Mouse (Mus musculus) mature B cell (primary cell): ENCODE measurements around the gene Slc4a10.
"Not testable (repeated sequence)": the region's sequence is repeated elsewhere in the genome, so short reads cannot be mapped to it uniquely, and the experiment has no call there.

Experiments
- in situ Hi-C: fragments of 300-500 bp; cut with MboI; formaldehyde crosslinking; loops from 2 replicates; pipeline ENCODE4 v1.14.3; 2019

Slc4a10 gene

DNA sequence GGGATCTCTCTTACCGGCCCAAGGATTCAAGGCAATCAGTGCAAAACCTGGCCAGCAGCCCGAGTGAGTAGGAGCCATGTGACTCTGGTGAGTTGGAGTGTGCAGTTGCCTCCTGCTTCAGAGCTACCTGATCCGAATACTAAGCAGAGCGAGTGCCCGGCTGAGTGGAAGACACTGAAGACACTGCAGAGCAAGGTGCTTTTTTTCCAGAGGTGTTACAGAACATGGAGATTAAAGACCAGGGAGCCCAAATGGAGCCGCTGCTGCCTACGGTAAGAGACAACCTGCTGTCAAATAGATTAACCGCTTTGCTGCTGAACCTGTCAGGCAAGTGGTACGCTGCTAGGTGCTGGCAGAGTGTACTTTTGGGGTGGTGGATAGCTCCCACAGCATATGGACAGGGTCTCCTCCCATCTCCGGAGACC is at the start of gene Slc4a10:
TSS of gene Slc4a10 (plus strand) at position 42 of the 425 bp plus-strand sequence.
- in situ Hi-C loops: no loop called here

DNA sequence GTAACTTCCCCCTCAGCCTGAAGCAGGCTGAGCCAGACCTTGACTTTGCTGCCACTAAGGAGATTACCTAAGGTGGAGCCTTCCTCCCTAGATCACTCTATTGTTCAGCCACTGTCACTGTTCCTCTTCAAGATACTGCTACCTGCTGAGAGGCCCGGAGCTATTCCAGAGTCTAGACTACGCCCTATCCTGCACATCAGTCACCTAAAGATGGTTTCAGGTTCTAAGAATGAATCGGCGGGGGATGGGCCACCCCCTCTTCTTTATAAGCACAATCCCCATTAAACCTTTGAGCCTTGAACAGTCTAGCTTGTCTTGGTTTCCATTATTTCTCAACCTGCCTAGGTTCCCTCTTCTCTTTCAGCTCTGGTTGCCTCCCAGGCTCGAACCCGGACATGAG is 45.0 kb upstream of the Slc4a10 start:
- in situ Hi-C loops: not testable (repeated sequence)

DNA sequence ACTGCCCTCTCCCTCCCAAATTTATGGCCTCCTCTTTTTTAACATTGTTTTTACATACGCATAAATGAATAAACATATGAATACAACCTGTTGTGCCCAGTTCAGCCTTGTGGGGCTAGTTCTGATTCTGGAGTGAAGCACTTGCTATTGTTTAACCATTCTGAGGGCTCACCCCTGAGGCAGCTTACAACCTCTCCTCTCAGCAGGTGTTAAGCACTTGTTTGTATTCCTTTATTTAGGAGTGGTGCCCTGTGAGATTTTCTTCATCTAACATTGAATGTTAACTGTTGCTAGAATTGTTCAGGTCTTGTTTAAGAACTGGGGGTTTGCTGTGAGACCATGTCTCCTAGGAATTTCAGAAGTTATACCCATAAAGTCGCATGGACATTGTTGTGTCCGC is 28.1 kb upstream of the Slc4a10 start:
- in situ Hi-C loops: no loop called here

- in situ Hi-C loops: no loop called here
These were observed 720 bp downstream of the Slc4a10 start for GRCm38 (mm10) chr2:62046861-62047503.

- in situ Hi-C loops: no loop called here
These were observed 1.3 kb downstream of the Slc4a10 start for GRCm38 (mm10) chr2:62047504-62048005.

DNA sequence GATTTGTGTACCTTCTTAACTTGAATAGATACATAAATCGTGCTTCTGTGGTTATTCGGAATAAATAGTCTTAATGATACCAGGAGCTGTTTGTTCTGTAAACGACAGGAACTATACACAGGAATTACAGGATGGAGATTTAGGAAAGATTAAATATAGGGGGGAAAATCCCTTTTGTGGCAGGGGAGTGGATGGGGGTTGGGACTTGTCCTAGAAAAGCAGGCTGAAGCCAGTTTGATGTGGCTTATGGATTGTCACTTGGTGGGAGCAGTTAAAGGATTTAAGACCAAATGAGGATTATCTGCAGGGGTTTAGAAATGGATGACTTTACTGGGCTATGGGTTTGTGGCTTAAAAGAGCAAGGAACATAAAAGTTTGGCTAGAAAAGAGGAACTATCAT is 1.9 kb downstream of the Slc4a10 start:
- in situ Hi-C loops: no loop called here

DNA sequence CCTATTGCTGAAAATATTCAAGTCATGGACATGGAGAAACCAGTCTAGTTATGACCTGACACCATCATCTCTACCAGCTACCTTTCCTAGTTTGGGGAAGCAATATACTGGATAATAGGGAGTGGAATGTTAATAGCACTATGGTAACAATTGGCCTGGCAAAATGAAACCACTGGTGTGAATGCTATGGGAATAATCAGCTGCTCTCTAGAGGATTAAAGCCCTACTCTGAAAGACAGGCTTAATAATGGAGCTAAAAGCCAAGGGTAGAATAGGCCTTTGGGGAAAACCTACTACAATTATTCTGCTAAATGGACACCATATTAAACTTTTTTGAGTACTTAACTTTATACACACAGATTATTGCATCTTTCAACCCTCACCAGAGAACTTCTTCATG is 30.2 kb downstream of the Slc4a10 start:
- in situ Hi-C loops: no loop called here

DNA sequence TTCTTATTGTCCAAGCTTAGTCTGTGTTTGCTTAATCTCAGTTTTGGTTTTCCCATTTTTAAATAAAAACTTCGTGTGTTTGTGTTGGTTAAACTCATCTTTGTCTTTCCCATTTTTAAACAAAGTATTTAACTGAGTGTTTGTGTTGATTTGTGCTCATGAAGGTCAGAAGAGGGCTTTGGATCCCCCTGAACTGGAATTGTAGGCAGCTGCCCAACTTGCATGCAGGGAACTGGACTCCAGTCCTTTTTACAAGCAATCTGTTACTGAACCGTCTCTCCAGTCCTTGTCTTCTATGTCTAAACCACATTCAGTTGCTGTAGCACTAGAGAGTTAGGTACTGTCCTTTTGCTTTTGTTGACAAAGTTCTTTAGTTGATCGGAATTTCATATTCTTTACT is 41.3 kb downstream of the Slc4a10 start:
- in situ Hi-C loops: no loop called here

DNA sequence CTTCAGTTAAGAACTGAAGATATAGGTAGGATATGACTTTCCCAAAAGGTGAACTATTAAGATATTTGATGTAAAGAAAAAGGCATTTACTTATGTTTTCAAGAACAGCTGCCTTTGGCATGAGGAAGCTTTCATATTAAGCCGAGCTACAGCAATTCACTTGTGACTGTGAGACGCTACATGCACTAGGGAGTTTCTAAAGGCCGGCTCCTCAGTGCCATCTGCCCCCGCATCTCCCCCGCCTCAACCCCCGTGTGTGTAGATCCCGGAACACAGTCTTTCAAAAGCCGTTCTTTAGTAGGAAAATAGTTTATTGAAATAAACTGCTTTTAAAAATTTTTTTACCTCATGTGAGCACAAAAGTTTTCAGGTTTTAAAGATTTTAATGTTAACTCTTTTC is 42.5 kb downstream of the Slc4a10 start:
- in situ Hi-C loops: no loop called here

DNA sequence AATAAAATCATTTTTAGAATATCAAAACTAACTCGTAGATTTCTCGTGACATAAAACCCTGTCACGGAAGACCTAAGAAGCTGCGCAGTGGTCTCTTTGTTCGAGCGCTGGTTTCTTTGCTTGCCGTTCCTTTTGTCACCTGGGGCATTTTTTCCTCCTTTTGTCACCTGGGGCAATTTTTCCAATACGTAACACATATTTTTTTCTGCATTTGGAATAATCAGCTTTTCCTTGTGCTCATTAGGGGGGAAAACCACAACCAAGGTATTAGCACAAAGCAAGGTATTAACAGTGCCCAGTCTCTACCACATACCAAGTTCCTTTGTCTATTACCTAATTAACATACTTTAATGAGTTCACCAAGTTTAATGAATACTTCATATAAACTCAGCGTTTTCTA is 42.9 kb downstream of the Slc4a10 start:
- in situ Hi-C loops: no loop called here

DNA sequence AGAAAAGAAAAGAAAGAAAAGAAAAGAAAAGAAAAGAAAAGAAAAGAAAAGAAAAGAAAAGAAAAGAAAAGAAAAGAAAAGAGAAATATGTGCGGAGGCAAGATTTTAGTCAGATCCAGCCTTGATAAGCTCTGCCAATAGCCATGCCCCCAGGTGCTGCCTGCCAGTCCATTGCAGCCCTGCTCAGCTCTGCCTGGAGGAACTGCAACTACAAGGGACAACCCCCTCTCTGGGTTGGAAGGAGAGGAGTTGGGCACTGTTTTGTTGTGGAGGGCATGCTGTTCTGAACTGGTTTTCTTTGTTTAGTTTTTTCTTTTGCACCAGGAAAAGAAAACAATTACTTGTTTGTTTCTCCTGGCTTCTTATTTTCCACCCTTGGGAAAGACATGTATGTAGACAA is 54.3 kb downstream of the Slc4a10 start:
- in situ Hi-C loops: no loop called here

- in situ Hi-C loops: no loop called here
These were observed 69.1 kb downstream of the Slc4a10 start for GRCm38 (mm10) chr2:62115346-62115745.

- in situ Hi-C loops: no loop called here
These were observed 83.7 kb downstream of the Slc4a10 start for GRCm38 (mm10) chr2:62129975-62130374.

- in situ Hi-C loops: no loop called here
These were observed 88.6 kb downstream of the Slc4a10 start for GRCm38 (mm10) chr2:62134911-62135310.

GRCm38 (mm10) chr2:62147636-62148035 is 101.4 kb downstream of the Slc4a10 start:
- in situ Hi-C loops: no loop called here

DNA sequence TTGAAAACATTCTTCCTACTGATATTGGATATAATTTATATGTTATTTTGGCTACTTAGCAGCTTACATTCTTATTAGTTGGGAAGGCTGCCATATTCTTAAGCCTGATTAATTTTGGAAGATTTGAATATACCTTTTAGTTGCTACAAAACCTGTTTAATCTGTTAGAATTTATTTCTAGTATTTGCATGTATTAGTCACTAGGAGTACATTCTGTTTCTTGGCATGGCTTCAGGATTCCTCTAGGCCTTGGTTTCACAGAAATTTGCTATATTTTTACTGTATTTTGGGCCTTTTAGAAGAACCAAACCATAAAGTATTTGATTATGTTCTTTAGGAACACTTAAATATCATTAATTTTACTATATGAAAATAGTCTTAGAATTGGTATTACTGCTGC is 103.2 kb downstream of the Slc4a10 start:
- in situ Hi-C loops: no loop called here

- in situ Hi-C loops: no loop called here
These were observed 104.6 kb downstream of the Slc4a10 start for GRCm38 (mm10) chr2:62150830-62151229.

DNA sequence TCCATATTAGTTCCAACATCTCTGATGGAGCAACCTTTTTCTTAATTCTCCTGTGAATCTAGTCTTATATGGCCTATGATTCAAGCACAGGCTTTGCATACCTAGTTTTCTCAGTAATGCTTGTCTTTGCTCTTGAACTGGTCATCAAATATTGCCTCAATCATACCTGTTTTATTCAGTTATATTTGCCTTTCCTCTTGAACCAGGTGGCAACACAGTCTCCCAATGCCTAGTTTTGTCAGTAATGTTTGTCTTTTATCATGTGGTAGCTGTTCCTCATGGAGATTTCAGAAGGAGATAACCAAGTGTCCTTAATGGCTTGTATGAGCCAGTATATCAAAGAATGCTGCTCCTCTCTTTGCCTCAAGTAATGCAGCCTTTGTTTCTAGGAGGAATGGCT is 163.8 kb downstream of the Slc4a10 start:
- in situ Hi-C loops: no loop called here

- in situ Hi-C loops: no loop called here
These were observed 164.8 kb downstream of the Slc4a10 start for GRCm38 (mm10) chr2:62211106-62211505.

DNA sequence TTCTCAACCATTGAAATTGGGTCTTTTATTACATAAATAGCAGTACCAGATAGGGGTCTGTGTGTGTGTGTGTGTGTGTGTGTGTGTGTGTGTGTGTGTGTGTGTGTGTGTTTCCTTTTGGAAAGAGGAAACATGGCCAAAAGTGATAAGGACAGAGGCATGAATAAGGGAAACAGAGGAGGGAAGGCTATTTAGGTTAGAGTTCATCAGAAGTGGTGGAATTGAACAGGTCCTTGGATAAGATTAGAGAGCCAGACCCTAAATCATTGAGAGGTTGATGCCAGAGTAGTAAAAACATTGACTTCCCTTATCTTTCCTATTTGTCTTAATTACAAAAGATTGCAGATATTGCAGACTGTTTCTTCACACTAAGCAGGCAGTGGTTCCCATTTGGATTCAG is 181.3 kb downstream of the Slc4a10 start:
- in situ Hi-C loops: no loop called here

DNA sequence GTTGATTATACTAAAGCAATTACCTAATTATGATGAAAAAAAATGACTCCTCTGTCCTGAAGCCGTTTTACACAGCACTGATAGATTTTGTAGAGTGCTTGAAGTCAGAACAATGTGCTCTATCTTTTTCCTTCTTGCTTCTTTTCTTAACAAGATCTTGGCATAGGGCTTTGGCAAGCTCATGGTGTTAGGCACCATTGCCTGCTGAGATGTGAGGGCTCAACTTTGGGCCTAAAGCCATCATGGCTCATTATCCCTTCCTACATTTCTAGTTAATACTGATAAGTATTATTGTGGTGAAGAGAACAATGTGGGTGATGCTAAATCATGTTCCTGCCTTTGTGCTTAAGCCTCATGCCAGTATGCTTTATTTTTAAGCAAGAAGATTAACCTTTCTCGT is 185.0 kb downstream of the Slc4a10 start:
- in situ Hi-C loops: no loop called here

- in situ Hi-C loops: no loop called here
These were observed 197.9 kb downstream of the Slc4a10 start for GRCm38 (mm10) chr2:62244167-62244566.

DNA sequence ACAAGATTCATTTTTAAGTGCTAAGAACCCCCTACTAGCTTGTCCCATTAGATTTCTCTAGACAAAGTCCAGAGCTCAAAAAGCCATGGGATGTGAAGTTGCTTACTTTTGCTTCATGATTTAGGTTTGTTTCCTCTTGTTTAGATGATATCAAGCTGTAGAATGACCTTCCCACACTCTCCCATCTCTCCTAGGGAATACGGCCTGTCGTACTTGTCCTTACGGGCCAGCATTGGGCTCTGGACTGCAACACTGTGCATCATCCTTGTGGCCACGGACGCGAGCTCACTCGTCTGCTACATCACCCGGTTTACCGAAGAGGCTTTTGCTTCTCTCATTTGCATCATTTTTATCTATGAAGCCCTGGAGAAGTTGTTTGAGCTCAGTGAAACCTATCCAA is 222.2 kb downstream of the Slc4a10 start:
- in situ Hi-C loops: no loop called here

DNA sequence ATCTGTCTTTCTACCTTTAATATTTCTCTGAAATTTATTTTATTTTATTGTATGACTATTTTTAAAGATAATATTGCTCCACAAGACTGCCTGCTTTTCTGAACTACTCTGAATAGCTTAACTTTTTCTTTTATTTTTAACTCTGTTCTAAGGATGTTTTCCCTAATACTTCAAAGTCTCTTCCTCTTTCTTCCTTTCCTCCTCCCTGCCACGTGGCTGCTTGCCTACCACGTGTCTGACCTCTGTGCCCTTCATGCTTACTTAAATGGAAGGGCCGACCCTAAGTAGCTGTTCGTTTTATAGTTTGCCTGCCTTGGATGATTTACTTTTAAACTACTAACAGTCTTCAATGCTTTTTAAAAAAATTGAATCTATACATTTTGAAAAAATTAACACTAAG is 225.6 kb downstream of the Slc4a10 start:
- in situ Hi-C loops: no loop called here
